Mouse (Mus musculus) ES-E14 (cell line): Measurements from ENCODE around the gene Cbfa2t3.

Source experiments
- HCFC1 ChIP-seq: IDR thresholded peaks from 2 replicates; pipeline ENCODE4 v1.6.1; 2012; ENCODE audit warnings: low read length, inconsistent platforms, borderline replicate concordance; ENCODE audit not compliant: insufficient read depth
- MAFK ChIP-seq: IDR thresholded peaks from 2 replicates; pipeline ENCODE4 v1.6.1; 2014; ENCODE audit warnings: mild to moderate bottlenecking, low read depth, low read length, inconsistent platforms; ENCODE audit not compliant: insufficient read depth

- TF ChIP-seq MAFK: no peak
- no peak for TF ChIP-seq HCFC1
Observed at GRCm38 (mm10) chr8:122667854-122668253, 31.1 kb downstream of the Cbfa2t3 start.
